12 mouse cellular contexts compared by ENCODE assay signal in genomic region chr13:51018366-51018765, GRCm38 (mm10).
DNase-seq lines count a peak whose midpoint lies in the region; ATAC-seq and TF ChIP-seq lines count a peak whose summit lies in the region.
"Had no signal": no experiment of that assay in that cellular context is flagged by ENCODE, and none has a peak within 500 bp of the region (broad histone marks: within the 10 kb centered on the region; RNA-seq: fewer than 3 reads in every experiment).

No protein-coding gene starts in this region.

- H3K4me1 ChIP-seq in heart, embryonic 10.5 days = peaks cover 27% of the 10 kb centered on the region
- peaks cover 22% of the 10 kb centered on the region; the same call in 1 of the 2 replicates for H3K4me1 ChIP-seq in kidney, embryonic 16.5 days (ENCODE audit: insufficient read depth, low read length)
- H3K4me1 ChIP-seq in kidney, embryonic 14.5 days (ENCODE audit: control insufficient read depth, insufficient read depth, low read length) = peaks cover 18% of the 10 kb centered on the region; the same call in 1 of the 2 replicates
- peaks cover 38% of the 10 kb centered on the region for H3K4me1 ChIP-seq in embryonic facial prominence, embryonic 14.5 days (ENCODE audit: control insufficient read depth, insufficient read depth, low read length)

- TF ChIP-seq POLR2A in myocyte (IDR thresholded peaks at IDR 0.05; ENCODE audit: insufficient read length, low read depth) = no peak

- WGBS in heart, embryonic 10.5 days = 66% methylated on average over 10 of the region's 10 CpGs
- 60% methylated on average over 10 of the region's 10 CpGs for WGBS in kidney, embryonic 16.5 days
- 66% methylated on average over 10 of the region's 10 CpGs for WGBS in kidney, embryonic 14.5 days
- 26% methylated on average over 10 of the region's 10 CpGs for WGBS in embryonic facial prominence, embryonic 14.5 days

- no peak overlapping the region for H3K4me3 ChIP-seq in heart, embryonic 10.5 days
- H3K4me3 ChIP-seq in kidney, embryonic 16.5 days (ENCODE audit: low read length) = no peak overlapping the region
- H3K4me3 ChIP-seq in kidney, embryonic 14.5 days (ENCODE audit: low read length) = no peak overlapping the region
- H3K4me3 ChIP-seq in embryonic facial prominence, embryonic 14.5 days (ENCODE audit: low read depth, low read length) = no peak overlapping the region
- no peak overlapping the region for H3K4me3 ChIP-seq in myocyte
- H3K4me3 ChIP-seq: lung, embryonic 15.5 days; midbrain, embryonic 13.5 days had no signal

- H3K36me3 ChIP-seq in heart, embryonic 10.5 days = no peaks in the 10 kb centered on the region
- no peaks in the 10 kb centered on the region for H3K36me3 ChIP-seq in kidney, embryonic 16.5 days (ENCODE audit: insufficient read depth, low read length)
- no peaks in the 10 kb centered on the region for H3K36me3 ChIP-seq in kidney, embryonic 14.5 days (ENCODE audit: control insufficient read depth, insufficient read depth, low read length)
- no peaks in the 10 kb centered on the region for H3K36me3 ChIP-seq in embryonic facial prominence, embryonic 14.5 days (ENCODE audit: control insufficient read depth, insufficient read depth, low read length)
- H3K36me3 ChIP-seq in myocyte (ENCODE audit: control insufficient read depth, insufficient read depth) = no peaks in the 10 kb centered on the region
- H3K36me3 ChIP-seq: lung, embryonic 15.5 days; midbrain, embryonic 13.5 days had no signal

- no peak overlapping the region for H3ac ChIP-seq in myocyte (ENCODE audit: control insufficient read depth, insufficient read length)

- no peaks in the 10 kb centered on the region for H3K9me3 ChIP-seq in heart, embryonic 10.5 days
- H3K9me3 ChIP-seq in kidney, embryonic 16.5 days (ENCODE audit: low read length) = no peaks in the 10 kb centered on the region
- no peaks in the 10 kb centered on the region for H3K9me3 ChIP-seq in kidney, embryonic 14.5 days (ENCODE audit: control insufficient read depth, low read length)
- no peaks in the 10 kb centered on the region for H3K9me3 ChIP-seq in embryonic facial prominence, embryonic 14.5 days (ENCODE audit: control insufficient read depth, low read length)
- H3K9me3 ChIP-seq: lung, embryonic 15.5 days; midbrain, embryonic 13.5 days had no signal

- H3K27ac ChIP-seq in heart, embryonic 10.5 days = peak overlapping the region; percentile 30; the same call in 1 of the 2 replicates
- H3K27ac ChIP-seq in kidney, embryonic 16.5 days (ENCODE audit: low read length) = 0 out of 2 replicates have a peak overlapping the region, but pooled peaks have one; percentile 34
- H3K27ac ChIP-seq in kidney, embryonic 14.5 days (ENCODE audit: low read depth, low read length) = no peak overlapping the region
- peak overlapping the region; percentile 86 for H3K27ac ChIP-seq in embryonic facial prominence, embryonic 14.5 days (replicated peaks; ENCODE audit: low read depth, low read length)
- H3K27ac ChIP-seq: lung, embryonic 15.5 days; midbrain, embryonic 13.5 days had no signal

- DNase-seq in heart, embryonic 10.5 days (ENCODE audit: low spot score) = no peak
- no peak for DNase-seq in heart, adult 11 months
- DNase-seq in embryonic facial prominence, embryonic 14.5 days (ENCODE audit: low spot score) = peak; percentile 86
- no peak for DNase-seq in right cerebral cortex, postnatal 14 days
- no peak for DNase-seq in spleen, adult 18-20 months
- DNase-seq: adrenal gland, postnatal 25 days; cerebellum, adult 9-10 months had no signal

- H3K9ac ChIP-seq in kidney, embryonic 16.5 days (replicated peaks; ENCODE audit: low read length) = no peak overlapping the region
- no peak overlapping the region for H3K9ac ChIP-seq in kidney, embryonic 14.5 days (ENCODE audit: low read depth, low read length)
- 0 out of 2 replicates have a peak overlapping the region, but pooled peaks have one; percentile 20 for H3K9ac ChIP-seq in embryonic facial prominence, embryonic 14.5 days (ENCODE audit: low read depth, low read length)
- H3K9ac ChIP-seq: lung, embryonic 15.5 days; midbrain, embryonic 13.5 days had no signal

- H3K4me2 ChIP-seq in kidney, embryonic 16.5 days (replicated peaks; ENCODE audit: low read depth, low read length) = no peak overlapping the region
- H3K4me2 ChIP-seq in kidney, embryonic 14.5 days (replicated peaks; ENCODE audit: low read depth, low read length) = no peak overlapping the region
- no peak overlapping the region for H3K4me2 ChIP-seq in embryonic facial prominence, embryonic 14.5 days (ENCODE audit: low read depth, low read length)
- H3K4me2 ChIP-seq in myocyte (ENCODE audit: low read depth) = peak overlapping the region; percentile 38
- H3K4me2 ChIP-seq: lung, embryonic 15.5 days; midbrain, embryonic 13.5 days had no signal

- no peak for ATAC-seq in kidney, embryonic 16.5 days (ENCODE audit: low FRiP score, low TSS enrichment)
- ATAC-seq in kidney, embryonic 14.5 days (ENCODE audit: low FRiP score, low TSS enrichment) = no peak
- ATAC-seq in embryonic facial prominence, embryonic 14.5 days (ENCODE audit: low read depth) = peak; percentile 72
- ATAC-seq: midbrain, embryonic 13.5 days had no signal

- H3K27me3 ChIP-seq in heart, embryonic 10.5 days (ENCODE audit: insufficient read depth, poor library complexity, severe bottlenecking) = no peaks in the 10 kb centered on the region
- H3K27me3 ChIP-seq in kidney, embryonic 16.5 days (ENCODE audit: insufficient read depth, low read length) = no peaks in the 10 kb centered on the region
- no peaks in the 10 kb centered on the region for H3K27me3 ChIP-seq in kidney, embryonic 14.5 days (ENCODE audit: control insufficient read depth, insufficient read depth, low read length)
- no peaks in the 10 kb centered on the region for H3K27me3 ChIP-seq in embryonic facial prominence, embryonic 14.5 days (replicated peaks; ENCODE audit: control insufficient read depth, insufficient read depth, low read length)
- no peaks in the 10 kb centered on the region for H3K27me3 ChIP-seq in myocyte (ENCODE audit: control insufficient read depth, insufficient read depth, insufficient read length)
- H3K27me3 ChIP-seq: lung, embryonic 15.5 days; midbrain, embryonic 13.5 days had no signal

- H3K79me2 ChIP-seq in myocyte (ENCODE audit: control insufficient read depth, insufficient read depth) = no peaks in the 10 kb centered on the region

TF ChIP-seq in myocyte, 11 proteins besides CTCF, POLR2A, EP300 and RAD21:
- TF ChIP-seq TCF12 (IDR thresholded peaks at IDR 0.05; ENCODE audit: insufficient read depth, poor library complexity, severe bottlenecking) (peak; percentile 9), MYOD1 (IDR thresholded peaks at IDR 0.05; ENCODE audit: control insufficient read depth in 1 of 3, insufficient read length in 2 of 3, low read depth in 2 of 3) (peak in 2 of 3 experiments; percentile 22 to 60), POLR2AphosphoS2 (IDR thresholded peaks at IDR 0.05; ENCODE audit: insufficient read length, low read depth) (no peak), CEBPB (IDR thresholded peaks at IDR 0.05; ENCODE audit: insufficient read depth, poor library complexity, severe bottlenecking) (no peak), SRF (IDR thresholded peaks at IDR 0.05; ENCODE audit: control insufficient read depth, insufficient read length, low read depth) (no peak), MYOG (IDR thresholded peaks at IDR 0.05; ENCODE audit: control insufficient read depth in 1 of 3, insufficient read depth in 1 of 3, insufficient read length in 2 of 3, low read depth in 2 of 3) (peak in 1 of 3 experiments; percentile 60)
